Mouse (Mus musculus) forebrain, embryonic 13.5 days (tissue): ENCODE data around the gene Pcolce2. TPM values are rescaled to one million over a fixed set of nuclear protein-coding genes. Genes with fewer than 3 reads are reported as not detected.
A peak's percentile ranks its signal among the peaks of the same experiment; 100 is the strongest.

ENCODE experiments used
- ATAC-seq: fragments of 200-750 bp; cut with Nextera tagmentation; 2 replicates; pipeline ENCODE4 v1.8.0; 2017
- H3K27ac ChIP-seq: fragments of 300-500 bp; sonication (generic); 2 replicates; pipeline ENCODE4 v1.5.1; 2015; ENCODE audit warnings: inconsistent platforms, mild to moderate bottlenecking, moderate library complexity
- H3K27me3 ChIP-seq: fragments of 300-500 bp; sonication (generic); 2 replicates; pipeline ENCODE4 v1.6.1; 2015; ENCODE audit warnings: mild to moderate bottlenecking, inconsistent platforms
- H3K36me3 ChIP-seq: fragments of 300-500 bp; sonication (generic); 2 replicates; pipeline ENCODE4 v1.6.1; 2015; ENCODE audit warnings: mild to moderate bottlenecking, inconsistent platforms; ENCODE audit not compliant: poor library complexity, severe bottlenecking
- H3K4me1 ChIP-seq: fragments of 300-500 bp; sonication (generic); 2 replicates; pipeline ENCODE4 v1.6.1; 2015; ENCODE audit warnings: inconsistent platforms
- H3K4me2 ChIP-seq: fragments of 300-500 bp; sonication (generic); 2 replicates; pipeline ENCODE4 v1.6.1; 2015; ENCODE audit warnings: inconsistent platforms, mild to moderate bottlenecking, moderate library complexity
- H3K4me3 ChIP-seq: fragments of 300-500 bp; sonication (generic); 2 replicates; pipeline ENCODE4 v1.5.1; 2015; ENCODE audit warnings: mild to moderate bottlenecking, inconsistent platforms
- H3K9ac ChIP-seq: fragments of 300-500 bp; sonication (generic); 2 replicates; pipeline ENCODE4 v1.6.1; 2015; ENCODE audit warnings: mild to moderate bottlenecking, inconsistent platforms
- H3K9me3 ChIP-seq: fragments of 300-500 bp; sonication (generic); replicated peaks from 2 replicates; pipeline ENCODE4 v1.6.1; 2016; ENCODE audit warnings: inconsistent platforms
- WGBS: fragments of 180-500 bp; shearing (Covaris S2); methylation state at CpG from one replicate; pipeline ENCODE4 v1.1.7; 2015; 5-methylcytosine and 5-hydroxymethylcytosine counted together
- polyA plus RNA-seq: library from polyadenylated mRNA; unstranded; fragments of >200 nt; fragmentation: Nextera tagmentation; extraction: Ambion mirVana; gene quantifications from 2 replicates; pipeline ENCODE4 v1.2.1, GENCODE M21; 2015

Pcolce2 gene
- polyA plus RNA-seq = 1.4 and 2.8 TPM in 2 replicates

- WGBS = under 1% methylated on average over 53 of the region's 71 CpGs
- H3K27ac ChIP-seq = peak within 1 kb of the TSS; percentile 19
Measured at GRCm38 (mm10) chr9:95637271-95638181, at the start of gene Pcolce2. Gene Pcolce2, plus strand, starts transcription at chr9:95637601.

GRCm38 (mm10) chr9:95588070-95588469, 49.3 kb upstream of the Pcolce2 start:
- H3K9me3 ChIP-seq = no peaks in the 10 kb centered on the region
- 90% methylated on average over 7 of the region's 7 CpGs for WGBS
- H3K27me3 ChIP-seq = peaks cover 4% of the 10 kb centered on the region; the same call in 1 of the 2 replicates
- ATAC-seq = no peak
- H3K9ac ChIP-seq = no peak overlapping the region
- H3K4me3 ChIP-seq = no peak overlapping the region
- no peaks in the 10 kb centered on the region for H3K4me1 ChIP-seq
- H3K27ac ChIP-seq = no peak overlapping the region
- no peaks in the 10 kb centered on the region for H3K36me3 ChIP-seq
- H3K4me2 ChIP-seq = no peak overlapping the region

More at GRCm38 (mm10) chr9:95637271-95638181, at the start of gene Pcolce2:
- no peaks in the 10 kb centered on the region for H3K36me3 ChIP-seq
- peak within 1 kb of the TSS; percentile 97 for H3K4me2 ChIP-seq
- peak; percentile 92 for ATAC-seq
- no peaks in the 10 kb centered on the region for H3K9me3 ChIP-seq
- H3K9ac ChIP-seq = peak within 1 kb of the TSS; percentile 79
- H3K4me1 ChIP-seq = peaks cover 10% of the 10 kb centered on the region; the same call in 1 of the 2 replicates
- H3K4me3 ChIP-seq = peak within 1 kb of the TSS; percentile 78
- peaks cover 5% of the 10 kb centered on the region for H3K27me3 ChIP-seq

- H3K27me3 ChIP-seq = 0 out of 2 replicates have a peak, but pooled peaks cover 3% of the 10 kb centered on the region
- no peak overlapping the region for H3K9ac ChIP-seq
- H3K9me3 ChIP-seq = no peaks in the 10 kb centered on the region
- no peak overlapping the region for H3K4me3 ChIP-seq
- no peak for ATAC-seq
- no peaks in the 10 kb centered on the region for H3K36me3 ChIP-seq
- WGBS = 92% methylated on average over 4 of the region's 4 CpGs
- H3K27ac ChIP-seq = no peak overlapping the region
- H3K4me1 ChIP-seq = no peaks in the 10 kb centered on the region
- no peak overlapping the region for H3K4me2 ChIP-seq
Measured at GRCm38 (mm10) chr9:95594291-95594690, 43.1 kb upstream of the Pcolce2 start.

- ATAC-seq = no peak
Measured at GRCm38 (mm10) chr9:95597466-95598178, 39.8 kb upstream of the Pcolce2 start.

GRCm38 (mm10) chr9:95598179-95598721, 39.2 kb upstream of the Pcolce2 start:
- no peak overlapping the region for H3K9ac ChIP-seq
- no peak overlapping the region for H3K4me3 ChIP-seq
- H3K27ac ChIP-seq = no peak overlapping the region
- H3K9me3 ChIP-seq = no peaks in the 10 kb centered on the region
- ATAC-seq = no peak
- H3K4me2 ChIP-seq = no peak overlapping the region
- H3K27me3 ChIP-seq = 0 out of 2 replicates have a peak, but pooled peaks cover 3% of the 10 kb centered on the region
- H3K36me3 ChIP-seq = no peaks in the 10 kb centered on the region
- WGBS = 67% methylated on average over 19 of the region's 19 CpGs
- H3K4me1 ChIP-seq = no peaks in the 10 kb centered on the region

More at GRCm38 (mm10) chr9:95597466-95598178, 39.8 kb upstream of the Pcolce2 start:
- Histone ChIP-seq H3K9ac (no peak overlapping the region), H3K4me2 (no peak overlapping the region), H3K27ac (no peak overlapping the region), H3K4me3 (no peak overlapping the region), H3K36me3 (no peaks in the 10 kb centered on the region), H3K9me3 (no peaks in the 10 kb centered on the region), H3K27me3 (0 out of 2 replicates have a peak, but pooled peaks cover 3% of the 10 kb centered on the region), H3K4me1 (no peaks in the 10 kb centered on the region)
- WGBS = 46% methylated on average over 13 of the region's 13 CpGs

GRCm38 (mm10) chr9:95599399-95599798, 38.0 kb upstream of the Pcolce2 start:
- WGBS = 85% methylated on average over 4 of the region's 4 CpGs
- Histone ChIP-seq H3K27me3 (0 out of 2 replicates have a peak, but pooled peaks cover 3% of the 10 kb centered on the region), H3K4me3 (no peak overlapping the region), H3K4me2 (no peak overlapping the region), H3K9me3 (no peaks in the 10 kb centered on the region), H3K36me3 (no peaks in the 10 kb centered on the region), H3K4me1 (no peaks in the 10 kb centered on the region), H3K27ac (no peak overlapping the region), H3K9ac (no peak overlapping the region)
- ATAC-seq = no peak

- Histone ChIP-seq H3K4me2 (no peak overlapping the region), H3K9ac (no peak overlapping the region), H3K27ac (no peak overlapping the region), H3K27me3 (0 out of 2 replicates have a peak, but pooled peaks cover 3% of the 10 kb centered on the region), H3K4me3 (no peak overlapping the region), H3K36me3 (no peaks in the 10 kb centered on the region), H3K9me3 (no peaks in the 10 kb centered on the region), H3K4me1 (no peaks in the 10 kb centered on the region)
- WGBS = 89% methylated on average over 3 of the region's 3 CpGs
- no peak for ATAC-seq
Measured at GRCm38 (mm10) chr9:95602849-95603248, 34.6 kb upstream of the Pcolce2 start.

GRCm38 (mm10) chr9:95603316-95603715, 34.1 kb upstream of the Pcolce2 start:
- H3K9me3 ChIP-seq = no peaks in the 10 kb centered on the region
- no peak overlapping the region for H3K9ac ChIP-seq
- 88% methylated on average over 9 of the region's 9 CpGs for WGBS
- H3K4me3 ChIP-seq = no peak overlapping the region
- no peak overlapping the region for H3K27ac ChIP-seq
- no peaks in the 10 kb centered on the region for H3K4me1 ChIP-seq
- H3K27me3 ChIP-seq = 0 out of 2 replicates have a peak, but pooled peaks cover under 1% of the 10 kb centered on the region
- H3K4me2 ChIP-seq = no peak overlapping the region
- no peaks in the 10 kb centered on the region for H3K36me3 ChIP-seq
- no peak for ATAC-seq

GRCm38 (mm10) chr9:95607196-95607595, 30.2 kb upstream of the Pcolce2 start:
- Histone ChIP-seq H3K4me2 (no peak overlapping the region), H3K9ac (no peak overlapping the region), H3K36me3 (no peaks in the 10 kb centered on the region), H3K27ac (no peak overlapping the region), H3K9me3 (no peaks in the 10 kb centered on the region), H3K27me3 (no peaks in the 10 kb centered on the region), H3K4me3 (no peak overlapping the region), H3K4me1 (no peaks in the 10 kb centered on the region)
- WGBS = 70% methylated on average over 5 of the region's 5 CpGs
- no peak for ATAC-seq

- H3K9ac ChIP-seq = no peak overlapping the region
- no peaks in the 10 kb centered on the region for H3K36me3 ChIP-seq
- H3K4me1 ChIP-seq = peaks cover 4% of the 10 kb centered on the region; the same call in 1 of the 2 replicates
- no peaks in the 10 kb centered on the region for H3K9me3 ChIP-seq
- H3K4me3 ChIP-seq = no peak overlapping the region
- 87% methylated on average over 8 of the region's 8 CpGs for WGBS
- no peak overlapping the region for H3K27ac ChIP-seq
- no peak overlapping the region for H3K4me2 ChIP-seq
- no peak for ATAC-seq
- no peaks in the 10 kb centered on the region for H3K27me3 ChIP-seq
Measured at GRCm38 (mm10) chr9:95612246-95612768, 25.1 kb upstream of the Pcolce2 start.

- no peak overlapping the region for H3K27ac ChIP-seq
- no peaks in the 10 kb centered on the region for H3K9me3 ChIP-seq
- 1% methylated on average over 9 of the region's 9 CpGs for WGBS
- peaks cover 4% of the 10 kb centered on the region; the same call in 1 of the 2 replicates for H3K4me1 ChIP-seq
- H3K9ac ChIP-seq = no peak overlapping the region
- no peak overlapping the region for H3K4me3 ChIP-seq
- ATAC-seq = peak; percentile 73
- no peaks in the 10 kb centered on the region for H3K27me3 ChIP-seq
- no peaks in the 10 kb centered on the region for H3K36me3 ChIP-seq
- H3K4me2 ChIP-seq = peak overlapping the region; percentile 40
Measured at GRCm38 (mm10) chr9:95613426-95614127, 23.8 kb upstream of the Pcolce2 start.
